Mouse (Mus musculus): ENCODE measurements at regions not wholly inside any gene's neighbourhood (a gene's known extent, or its start where the extent isn't known, plus 50 kb on each side); places are given as distances from the start of the nearest gene placed in this dataset.

GRCm38 (mm10) chr8:82469824-82470223, 66.8 kb upstream of the Il15 start:
- no peaks in the 10 kb centered on the region for H3K9me3 ChIP-seq
- ATAC-seq (ENCODE audit: low FRiP score) = no peak
- H3K4me1 ChIP-seq = no peaks in the 10 kb centered on the region
- no peaks in the 10 kb centered on the region for H3K27me3 ChIP-seq
- no peak overlapping the region for H3K27ac ChIP-seq
- H3K36me3 ChIP-seq (replicated peaks) = no peaks in the 10 kb centered on the region
- no peak overlapping the region for H3K9ac ChIP-seq
- H3K4me2 ChIP-seq = no peak overlapping the region
- H3K4me3 ChIP-seq (replicated peaks) = no peak overlapping the region

- H3K36me3 ChIP-seq (replicated peaks) = no peaks in the 10 kb centered on the region
- H3K9ac ChIP-seq = no peak overlapping the region
- H3K4me3 ChIP-seq (replicated peaks) = no peak overlapping the region
- H3K9me3 ChIP-seq = no peaks in the 10 kb centered on the region
- ATAC-seq (ENCODE audit: low FRiP score) = no peak
- H3K4me2 ChIP-seq = no peak overlapping the region
- H3K27ac ChIP-seq = no peak overlapping the region
- no peaks in the 10 kb centered on the region for H3K27me3 ChIP-seq
- H3K4me1 ChIP-seq = no peaks in the 10 kb centered on the region
Measured at GRCm38 (mm10) chr8:82462841-82463240, 59.8 kb upstream of the Il15 start.

GRCm38 (mm10) chr8:82459007-82459406, 56.0 kb upstream of the Il15 start:
- no peak overlapping the region for H3K4me3 ChIP-seq (replicated peaks)

GRCm38 (mm10) chr8:82454056-82454455, 51.0 kb upstream of the Il15 start:
- no peaks in the 10 kb centered on the region for H3K4me1 ChIP-seq
- ATAC-seq (ENCODE audit: low FRiP score) = no peak
- no peak overlapping the region for H3K4me2 ChIP-seq
- H3K9ac ChIP-seq = no peak overlapping the region
- no peaks in the 10 kb centered on the region for H3K27me3 ChIP-seq
- H3K4me3 ChIP-seq (replicated peaks) = no peak overlapping the region
- no peaks in the 10 kb centered on the region for H3K36me3 ChIP-seq (replicated peaks)
- WGBS = 69% methylated on average over 4 of the region's 4 CpGs
- H3K9me3 ChIP-seq = no peaks in the 10 kb centered on the region
- H3K27ac ChIP-seq = no peak overlapping the region

More at GRCm38 (mm10) chr8:82459007-82459406, 56.0 kb upstream of the Il15 start:
- Histone ChIP-seq H3K36me3 (replicated peaks) (no peaks in the 10 kb centered on the region), H3K27me3 (no peaks in the 10 kb centered on the region), H3K4me2 (no peak overlapping the region), H3K27ac (no peak overlapping the region), H3K9me3 (no peaks in the 10 kb centered on the region), H3K4me1 (no peaks in the 10 kb centered on the region), H3K9ac (no peak overlapping the region)
- no peak for ATAC-seq (ENCODE audit: low FRiP score)

Data from forebrain, embryonic 12.5 days (tissue).